Mouse (Mus musculus): Measurements from ENCODE around the gene Lsp1. TPM values are rescaled to one million over a fixed set of nuclear protein-coding genes. Genes with fewer than 3 reads are reported as not detected.
A peak's percentile ranks its signal among the peaks of the same experiment; 100 is the strongest.

Lsp1 gene
- total RNA-seq (2012; rRNA removed) = 3.6 and 13.7 TPM in 2 replicates

GRCm38 (mm10) chr7:142460636-142461077, at the start of gene Lsp1:
Lsp1 (plus strand) TSS chr7:142460809.
- H3K4me1 ChIP-seq (ENCODE audit: control insufficient read depth in 2 of 2, insufficient read depth in 2 of 2, low read length in 2 of 2, poor library complexity in 1 of 2) = no peaks in the 10 kb centered on the region

GRCm38 (mm10) chr7:142413285-142413684, 47.3 kb upstream of the Lsp1 start:
- no peak overlapping the region for H3K9ac ChIP-seq (ENCODE audit: insufficient read depth, low read depth, low read length, poor library complexity, severe bottlenecking)
- TF ChIP-seq MAFK (IDR thresholded peaks at IDR 0.05; ENCODE audit: insufficient read depth, low read depth, low read length) (no peak), ZC3H11A (IDR thresholded peaks at IDR 0.05; ENCODE audit: borderline replicate concordance, low read depth, low read length) (no peak), CHD2 (IDR thresholded peaks at IDR 0.05; ENCODE audit: low read depth, low read length) (no peak), ZNF384 (IDR thresholded peaks at IDR 0.05; ENCODE audit: low read depth, low read length) (no peak), HCFC1 (IDR thresholded peaks at IDR 0.05; ENCODE audit: borderline replicate concordance, insufficient read depth, low read length) (no peak)
- no peak overlapping the region for H3K4me3 ChIP-seq (ENCODE audit: insufficient read depth in 1 of 2, low read depth in 1 of 2, low read length in 2 of 2, poor library complexity in 1 of 2, severe bottlenecking in 1 of 2)
- no peak overlapping the region for H3K27ac ChIP-seq (ENCODE audit: insufficient read depth, low read depth, low read length, poor library complexity, severe bottlenecking)
- H3K4me1 ChIP-seq (ENCODE audit: control insufficient read depth in 2 of 2, insufficient read depth in 2 of 2, low read length in 2 of 2, poor library complexity in 1 of 2) = no peaks in the 10 kb centered on the region
- no peaks in the 10 kb centered on the region for H3K36me3 ChIP-seq (ENCODE audit: control insufficient read depth, insufficient read depth, low read length, poor library complexity, severe bottlenecking)
- DNase-seq (ENCODE audit: low read depth, low spot score) = no peak
- in situ Hi-C loops (cut with MboI; ENCODE audit: low sequenced_read_pairs in 2 of 2, unreplicated experiment in 2 of 2) = no loop called here
- H3K9me3 ChIP-seq (ENCODE audit: control insufficient read depth, insufficient read depth, low read depth, low read length) = no peaks in the 10 kb centered on the region

More at GRCm38 (mm10) chr7:142460636-142461077, at the start of gene Lsp1:
- no peak within 1 kb of the TSS for H3K27ac ChIP-seq (ENCODE audit: insufficient read depth, low read depth, low read length, poor library complexity, severe bottlenecking)
- H3K36me3 ChIP-seq (ENCODE audit: control insufficient read depth, insufficient read depth, low read length, poor library complexity, severe bottlenecking) = no peaks in the 10 kb centered on the region
- no peak within 1 kb of the TSS for H3K9ac ChIP-seq (ENCODE audit: insufficient read depth, low read depth, low read length, poor library complexity, severe bottlenecking)
- DNase-seq (ENCODE audit: low read depth, low spot score) = no peak
- no peaks in the 10 kb centered on the region for H3K9me3 ChIP-seq (ENCODE audit: control insufficient read depth, insufficient read depth, low read depth, low read length)
- in situ Hi-C loops (cut with MboI; ENCODE audit: low sequenced_read_pairs in 2 of 2, unreplicated experiment in 2 of 2) = no loop called here
- no peak within 1 kb of the TSS for H3K4me3 ChIP-seq (ENCODE audit: insufficient read depth in 1 of 2, low read depth in 1 of 2, low read length in 2 of 2, poor library complexity in 1 of 2, severe bottlenecking in 1 of 2)
- TF ChIP-seq MAFK (IDR thresholded peaks at IDR 0.05; ENCODE audit: insufficient read depth, low read depth, low read length) (peak; percentile 78), ZC3H11A (IDR thresholded peaks at IDR 0.05; ENCODE audit: borderline replicate concordance, low read depth, low read length) (no peak)

GRCm38 (mm10) chr7:142415314-142415713, 45.3 kb upstream of the Lsp1 start:
- no peak for DNase-seq (ENCODE audit: low read depth, low spot score)
- Histone ChIP-seq H3K9me3 (ENCODE audit: control insufficient read depth, insufficient read depth, low read depth, low read length) (no peaks in the 10 kb centered on the region), H3K9ac (ENCODE audit: insufficient read depth, low read depth, low read length, poor library complexity, severe bottlenecking) (no peak overlapping the region), H3K27ac (ENCODE audit: insufficient read depth, low read depth, low read length, poor library complexity, severe bottlenecking) (no peak overlapping the region), H3K4me1 (ENCODE audit: control insufficient read depth in 2 of 2, insufficient read depth in 2 of 2, low read length in 2 of 2, poor library complexity in 1 of 2) (no peaks in the 10 kb centered on the region), H3K4me3 (ENCODE audit: insufficient read depth in 1 of 2, low read depth in 1 of 2, low read length in 2 of 2, poor library complexity in 1 of 2, severe bottlenecking in 1 of 2) (no peak overlapping the region), H3K36me3 (ENCODE audit: control insufficient read depth, insufficient read depth, low read length, poor library complexity, severe bottlenecking) (no peaks in the 10 kb centered on the region)
- TF ChIP-seq ZNF384 (IDR thresholded peaks at IDR 0.05; ENCODE audit: low read depth, low read length) (no peak), HCFC1 (IDR thresholded peaks at IDR 0.05; ENCODE audit: borderline replicate concordance, insufficient read depth, low read length) (no peak)
- in situ Hi-C loops (cut with MboI; ENCODE audit: low sequenced_read_pairs in 2 of 2, unreplicated experiment in 2 of 2) = no loop called here

GRCm38 (mm10) chr7:142416225-142416624, 44.4 kb upstream of the Lsp1 start:
- H3K9ac ChIP-seq (ENCODE audit: insufficient read depth, low read depth, low read length, poor library complexity, severe bottlenecking) = no peak overlapping the region
- DNase-seq (ENCODE audit: low read depth, low spot score) = no peak
- H3K4me1 ChIP-seq (ENCODE audit: control insufficient read depth in 2 of 2, insufficient read depth in 2 of 2, low read length in 2 of 2, poor library complexity in 1 of 2) = no peaks in the 10 kb centered on the region
- no peak overlapping the region for H3K27ac ChIP-seq (ENCODE audit: insufficient read depth, low read depth, low read length, poor library complexity, severe bottlenecking)
- no peak for TF ChIP-seq CHD2 (IDR thresholded peaks at IDR 0.05; ENCODE audit: low read depth, low read length)
- TF ChIP-seq HCFC1 (IDR thresholded peaks at IDR 0.05; ENCODE audit: borderline replicate concordance, insufficient read depth, low read length) = no peak
- no peak for TF ChIP-seq ZC3H11A (IDR thresholded peaks at IDR 0.05; ENCODE audit: borderline replicate concordance, low read depth, low read length)
- no peak for TF ChIP-seq MAFK (IDR thresholded peaks at IDR 0.05; ENCODE audit: insufficient read depth, low read depth, low read length)
- TF ChIP-seq ZNF384 (IDR thresholded peaks at IDR 0.05; ENCODE audit: low read depth, low read length) = no peak
- H3K9me3 ChIP-seq (ENCODE audit: control insufficient read depth, insufficient read depth, low read depth, low read length) = no peaks in the 10 kb centered on the region
- H3K36me3 ChIP-seq (ENCODE audit: control insufficient read depth, insufficient read depth, low read length, poor library complexity, severe bottlenecking) = no peaks in the 10 kb centered on the region
- no peak overlapping the region for H3K4me3 ChIP-seq (ENCODE audit: insufficient read depth in 1 of 2, low read depth in 1 of 2, low read length in 2 of 2, poor library complexity in 1 of 2, severe bottlenecking in 1 of 2)
- in situ Hi-C loops (cut with MboI; ENCODE audit: low sequenced_read_pairs in 2 of 2, unreplicated experiment in 2 of 2) = no loop called here

- no peak for DNase-seq (ENCODE audit: low read depth, low spot score)
- Histone ChIP-seq H3K4me3 (ENCODE audit: insufficient read depth in 1 of 2, low read depth in 1 of 2, low read length in 2 of 2, poor library complexity in 1 of 2, severe bottlenecking in 1 of 2) (no peak overlapping the region), H3K36me3 (ENCODE audit: control insufficient read depth, insufficient read depth, low read length, poor library complexity, severe bottlenecking) (no peaks in the 10 kb centered on the region), H3K4me1 (ENCODE audit: control insufficient read depth in 2 of 2, insufficient read depth in 2 of 2, low read length in 2 of 2, poor library complexity in 1 of 2) (no peaks in the 10 kb centered on the region), H3K9me3 (ENCODE audit: control insufficient read depth, insufficient read depth, low read depth, low read length) (no peaks in the 10 kb centered on the region), H3K9ac (ENCODE audit: insufficient read depth, low read depth, low read length, poor library complexity, severe bottlenecking) (no peak overlapping the region), H3K27ac (ENCODE audit: insufficient read depth, low read depth, low read length, poor library complexity, severe bottlenecking) (no peak overlapping the region)
- in situ Hi-C loops (cut with MboI; ENCODE audit: low sequenced_read_pairs in 2 of 2, unreplicated experiment in 2 of 2) = no loop called here
- no peak for TF ChIP-seq CHD2 (IDR thresholded peaks at IDR 0.05; ENCODE audit: low read depth, low read length)
- no peak for TF ChIP-seq MAFK (IDR thresholded peaks at IDR 0.05; ENCODE audit: insufficient read depth, low read depth, low read length)
- TF ChIP-seq ZC3H11A (IDR thresholded peaks at IDR 0.05; ENCODE audit: borderline replicate concordance, low read depth, low read length) = no peak
- no peak for TF ChIP-seq ZNF384 (IDR thresholded peaks at IDR 0.05; ENCODE audit: low read depth, low read length)
- TF ChIP-seq HCFC1 (IDR thresholded peaks at IDR 0.05; ENCODE audit: borderline replicate concordance, insufficient read depth, low read length) = no peak
These were observed 42.6 kb upstream of the Lsp1 start for GRCm38 (mm10) chr7:142418027-142418426.

Data from ES-E14 (cell line).